Mouse (Mus musculus): ENCODE measurements around the gene Bahcc1. TPM values are rescaled to one million over a fixed set of nuclear protein-coding genes. Genes with fewer than 3 reads are reported as not detected.

The Bahcc1 gene
- polyA plus RNA-seq, 2 experiments = 0.75 to 1.6 TPM

- H3K9ac ChIP-seq (replicated peaks) = no peak overlapping the region
- peaks cover 24% of the 10 kb centered on the region for H3K27me3 ChIP-seq (ENCODE audit: control insufficient read depth, insufficient read depth, low read length)
Measured at GRCm38 (mm10) chr11:120222425-120223104, 10.2 kb upstream of the Bahcc1 start.

GRCm38 (mm10) chr11:120223586-120224487, 8.9 kb upstream of the Bahcc1 start:
- peaks cover 24% of the 10 kb centered on the region for H3K27me3 ChIP-seq (ENCODE audit: control insufficient read depth, insufficient read depth, low read length)
- TF ChIP-seq CTCF (IDR thresholded peaks at IDR 0.05; ENCODE audit: low read depth) = no peak
- TF ChIP-seq EP300 (IDR thresholded peaks at IDR 0.05; ENCODE audit: low read depth) = no peak
- 55% methylated on average over 19 of the region's 19 CpGs for WGBS (ENCODE audit: insufficient replicate concordance)
- H3K36me3 ChIP-seq (replicated peaks; ENCODE audit: control insufficient read depth, insufficient read depth, low read depth) = no peaks in the 10 kb centered on the region
- ATAC-seq (ENCODE audit: insufficient read depth) = no peak
- no peak for DNase-seq (ENCODE audit: low read depth in 3 of 3, low spot score in 3 of 3)
- no peak overlapping the region for H3K4me3 ChIP-seq (ENCODE audit: insufficient read depth in 1 of 2, low read depth in 2 of 2, low read length in 2 of 2)
- no peaks in the 10 kb centered on the region for H3K9me3 ChIP-seq (ENCODE audit: control insufficient read depth, low read length)
- H3K4me2 ChIP-seq (ENCODE audit: low read depth) = no peak overlapping the region
- no peak overlapping the region for H3K27ac ChIP-seq
- no peak overlapping the region for H3K9ac ChIP-seq (replicated peaks)
- peaks cover 3 to 41% of the 10 kb centered on the region in 2 experiments; a peak in 3 of 4 replicates for H3K4me1 ChIP-seq (replicated peaks; ENCODE audit: control insufficient read depth in 2 of 2, insufficient read depth in 2 of 2, low read length in 1 of 2)

More at GRCm38 (mm10) chr11:120222425-120223104, 10.2 kb upstream of the Bahcc1 start:
- Histone ChIP-seq H3K4me2 (ENCODE audit: low read depth) (no peak overlapping the region), H3K36me3 (replicated peaks; ENCODE audit: control insufficient read depth, insufficient read depth, low read depth) (no peaks in the 10 kb centered on the region), H3K4me3 (ENCODE audit: insufficient read depth in 1 of 2, low read depth in 2 of 2, low read length in 2 of 2) (no peak overlapping the region), H3K4me1 (replicated peaks; ENCODE audit: control insufficient read depth in 2 of 2, insufficient read depth in 2 of 2, low read length in 1 of 2) (peaks cover 3 to 42% of the 10 kb centered on the region in 2 experiments; a peak in 3 of 4 replicates), H3K27ac (no peak overlapping the region), H3K9me3 (ENCODE audit: control insufficient read depth, low read length) (no peaks in the 10 kb centered on the region)
- ATAC-seq (ENCODE audit: insufficient read depth) (no peak), DNase-seq (ENCODE audit: low read depth in 3 of 3, low spot score in 3 of 3) (no peak)
- TF ChIP-seq EP300 (IDR thresholded peaks at IDR 0.05; ENCODE audit: low read depth) (no peak), CTCF (IDR thresholded peaks at IDR 0.05; ENCODE audit: low read depth) (no peak)
- WGBS (ENCODE audit: insufficient replicate concordance) = 51% methylated on average over 6 of the region's 6 CpGs

GRCm38 (mm10) chr11:120224488-120225255, 8.1 kb upstream of the Bahcc1 start:
- H3K4me2 ChIP-seq (ENCODE audit: low read depth) = peak overlapping the region; percentile 47
- H3K4me3 ChIP-seq (ENCODE audit: insufficient read depth in 1 of 2, low read depth in 2 of 2, low read length in 2 of 2) = no peak overlapping the region
- no peak overlapping the region for H3K27ac ChIP-seq
- H3K9ac ChIP-seq (replicated peaks) = no peak overlapping the region
- H3K27me3 ChIP-seq (ENCODE audit: control insufficient read depth, insufficient read depth, low read length) = peaks cover 31% of the 10 kb centered on the region
- H3K36me3 ChIP-seq (replicated peaks; ENCODE audit: control insufficient read depth, insufficient read depth, low read depth) = no peaks in the 10 kb centered on the region
- H3K9me3 ChIP-seq (ENCODE audit: control insufficient read depth, low read length) = no peaks in the 10 kb centered on the region
- DNase-seq (ENCODE audit: low read depth in 3 of 3, low spot score in 3 of 3) (no peak), ATAC-seq (ENCODE audit: insufficient read depth) (no peak)
- peaks cover 0 to 41% of the 10 kb centered on the region in 2 experiments; a peak in 3 of 4 replicates for H3K4me1 ChIP-seq (replicated peaks; ENCODE audit: control insufficient read depth in 2 of 2, insufficient read depth in 2 of 2, low read length in 1 of 2)
- TF ChIP-seq EP300 (IDR thresholded peaks at IDR 0.05; ENCODE audit: low read depth) (no peak), CTCF (IDR thresholded peaks at IDR 0.05; ENCODE audit: low read depth) (no peak)
- 32% methylated on average over 11 of the region's 11 CpGs for WGBS (ENCODE audit: insufficient replicate concordance)

- Histone ChIP-seq H3K9me3 (ENCODE audit: control insufficient read depth, low read length) (no peaks in the 10 kb centered on the region), H3K9ac (replicated peaks) (no peak overlapping the region), H3K27ac (no peak overlapping the region), H3K36me3 (replicated peaks; ENCODE audit: control insufficient read depth, insufficient read depth, low read depth) (no peaks in the 10 kb centered on the region), H3K4me3 (ENCODE audit: insufficient read depth in 1 of 2, low read depth in 2 of 2, low read length in 2 of 2) (no peak overlapping the region), H3K27me3 (ENCODE audit: control insufficient read depth, insufficient read depth, low read length) (peaks cover 39% of the 10 kb centered on the region), H3K4me1 (replicated peaks; ENCODE audit: control insufficient read depth in 2 of 2, insufficient read depth in 2 of 2, low read length in 1 of 2) (peaks cover 0 to 42% of the 10 kb centered on the region in 2 experiments; a peak in 2 of 4 replicates), H3K4me2 (ENCODE audit: low read depth) (peak overlapping the region; percentile 47)
- DNase-seq (ENCODE audit: low read depth in 3 of 3, low spot score in 3 of 3) = no peak
- no peak for ATAC-seq (ENCODE audit: insufficient read depth)
- TF ChIP-seq CTCF (IDR thresholded peaks at IDR 0.05; ENCODE audit: low read depth) = no peak
- 9% methylated on average over 36 of the region's 36 CpGs for WGBS (ENCODE audit: insufficient replicate concordance)
Measured at GRCm38 (mm10) chr11:120225256-120226195, 7.2 kb upstream of the Bahcc1 start.
